Mouse (Mus musculus) skeletal muscle tissue, adult 2 months (tissue): Measurements from ENCODE around the gene Ppp1r1c.
"Not testable (repeated sequence)": the region's sequence is repeated elsewhere in the genome, so short reads cannot be mapped to it uniquely, and the experiment has no call there.

Source experiments
- DNase-seq: peaks from one replicate; pipeline ENCODE4 v3.0.0-alpha.2; 2012; ENCODE audit warnings: low read depth, low spot score

Gene Ppp1r1c

GRCm38 (mm10) chr2:79741966-79742365 is 34.4 kb downstream of the Ppp1r1c start:
- DNase-seq: peak; percentile 3

GRCm38 (mm10) chr2:79744164-79744563 is 36.6 kb downstream of the Ppp1r1c start:
- DNase-seq: no peak

GRCm38 (mm10) chr2:79751685-79752084 is 44.1 kb downstream of the Ppp1r1c start:
- DNase-seq: no peak

DNA sequence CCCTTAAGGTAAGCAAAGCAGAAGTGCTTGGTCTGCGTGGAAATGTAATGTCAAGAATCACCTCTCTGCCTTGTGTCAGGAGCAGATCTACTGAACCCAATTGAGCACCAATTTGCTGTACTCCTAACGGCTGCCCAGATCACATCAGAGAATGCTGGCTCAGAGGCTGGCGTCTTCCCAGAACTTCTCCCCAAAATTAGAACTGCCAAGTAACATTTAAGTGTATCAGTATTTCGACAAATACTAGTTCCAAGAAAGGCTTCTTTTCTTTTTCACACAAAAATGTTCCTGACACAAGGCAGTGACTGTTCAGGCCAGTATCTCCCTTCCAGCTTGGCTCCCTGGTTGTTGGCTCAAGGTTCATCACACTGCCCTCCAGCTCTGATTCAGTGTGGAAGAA is 52.4 kb downstream of the Ppp1r1c start:
- peak; percentile 8 for DNase-seq

GRCm38 (mm10) chr2:79762723-79763388 is 55.3 kb downstream of the Ppp1r1c start:
- no peak for DNase-seq

DNA sequence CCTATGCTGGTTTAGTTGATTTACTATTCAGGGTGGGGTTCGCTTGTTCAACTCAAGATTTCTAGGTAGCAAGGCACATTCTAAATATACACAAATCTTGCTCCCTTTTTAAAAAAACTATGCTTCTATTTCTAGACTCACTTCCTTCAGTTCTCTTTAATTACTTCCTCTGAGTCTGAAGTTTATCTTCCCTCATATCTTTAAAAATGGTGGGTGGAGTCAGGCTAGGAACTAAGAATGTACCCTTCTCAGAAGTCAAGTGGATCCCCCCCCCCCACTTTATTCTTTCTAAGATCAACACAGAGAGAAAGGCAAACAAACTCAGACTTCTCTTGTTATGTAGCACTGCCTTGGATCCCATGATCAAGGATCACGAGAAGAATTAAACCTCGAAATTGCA is 57.5 kb downstream of the Ppp1r1c start:
- DNase-seq: no peak

DNA sequence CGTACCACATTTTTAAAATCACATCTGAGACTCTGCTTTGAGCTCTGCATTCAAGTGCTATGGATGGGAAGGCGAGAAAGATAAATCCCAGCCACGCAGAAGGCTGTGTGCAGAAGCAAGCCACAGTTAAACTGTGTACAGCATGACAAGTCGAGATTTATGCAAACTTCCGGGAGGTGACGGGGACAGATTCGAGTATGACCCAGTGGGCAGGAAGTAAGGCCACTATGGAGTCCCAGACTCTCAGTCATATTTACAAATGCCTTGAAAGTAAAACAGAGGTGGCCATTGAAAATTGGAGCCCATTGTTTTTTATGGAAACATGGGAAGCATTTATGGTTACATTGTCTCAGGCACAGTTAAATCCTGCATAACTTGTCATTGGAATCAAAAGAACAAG is 58.1 kb downstream of the Ppp1r1c start:
- no peak for DNase-seq

GRCm38 (mm10) chr2:79768625-79769024 is 61.0 kb downstream of the Ppp1r1c start:
- DNase-seq: no peak

- DNase-seq: no peak
These were observed 62.7 kb downstream of the Ppp1r1c start for GRCm38 (mm10) chr2:79770307-79770706.

DNA sequence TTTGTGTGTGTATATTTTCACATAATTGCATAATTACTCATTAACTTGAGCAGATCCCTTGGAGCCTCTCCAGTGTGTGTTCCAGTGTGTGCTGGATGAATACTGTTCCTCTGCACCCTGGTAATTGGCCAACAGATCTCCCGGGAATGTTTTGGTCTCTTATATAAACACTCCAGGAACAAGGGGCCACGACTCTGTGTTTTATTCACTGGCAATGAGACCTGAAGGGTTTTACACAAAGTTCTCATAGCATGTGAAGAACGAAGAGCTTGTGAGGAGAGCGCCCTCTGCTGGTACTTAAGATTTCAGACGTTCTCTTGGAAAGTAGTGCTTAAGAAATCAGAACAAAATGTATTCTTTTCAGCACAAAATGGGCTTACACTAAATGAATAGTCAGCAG is 66.8 kb downstream of the Ppp1r1c start:
- DNase-seq: peak; percentile 64

- no peak for DNase-seq
These were observed 70.2 kb downstream of the Ppp1r1c start for GRCm38 (mm10) chr2:79777801-79778200.

DNA sequence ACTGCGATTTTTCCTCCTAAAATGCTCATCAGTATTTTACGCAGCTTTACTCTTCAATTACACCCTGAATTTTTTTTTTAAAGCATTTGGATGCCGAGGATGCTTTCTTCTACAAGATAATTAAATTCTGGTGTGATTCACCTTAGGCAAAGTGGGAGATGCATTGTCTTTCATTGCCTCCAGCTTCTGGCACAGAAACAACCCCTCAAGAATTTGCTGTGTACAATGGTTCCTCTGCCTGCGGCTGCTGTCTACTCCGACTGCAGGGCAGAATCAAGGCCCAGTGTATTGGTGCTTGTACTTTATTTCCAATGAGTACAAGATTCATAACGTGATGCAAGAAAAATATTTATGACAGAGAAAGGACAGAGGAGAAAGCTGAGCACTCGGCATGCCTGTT is 73.2 kb downstream of the Ppp1r1c start:
- no peak for DNase-seq

DNA sequence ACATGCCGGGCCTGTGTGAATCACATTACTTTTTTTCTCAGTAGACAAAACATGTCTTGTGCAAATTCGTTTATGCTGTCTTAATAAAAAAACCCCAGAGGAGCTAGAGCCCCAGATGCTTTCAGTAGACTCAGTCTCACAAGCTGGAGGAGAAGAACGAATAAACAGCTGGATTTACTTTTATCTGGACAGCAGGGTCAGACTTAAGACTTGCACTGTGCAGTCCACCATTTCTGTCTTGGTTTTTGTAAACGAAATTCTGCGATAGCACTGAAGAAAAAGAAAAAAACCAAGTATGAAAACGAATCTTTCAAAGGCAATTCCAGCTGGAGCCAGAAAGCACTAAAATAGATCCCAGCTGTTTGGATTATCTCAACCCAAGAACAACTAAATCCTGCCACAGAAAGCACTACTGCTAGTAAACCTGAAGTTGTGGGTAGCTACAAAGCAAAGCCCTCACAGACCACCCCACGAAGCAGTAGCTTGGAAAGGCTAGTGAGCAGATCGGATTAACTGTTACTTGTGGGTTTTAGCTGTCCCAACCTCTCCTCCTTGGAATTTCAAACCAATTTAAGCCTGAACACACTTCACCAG is 78.1 kb downstream of the Ppp1r1c start:
- DNase-seq: no peak

- no peak for DNase-seq
These were observed 78.9 kb downstream of the Ppp1r1c start for GRCm38 (mm10) chr2:79786467-79786866.

GRCm38 (mm10) chr2:79793186-79793585 is 85.6 kb downstream of the Ppp1r1c start:
- no peak for DNase-seq

- DNase-seq: no peak
These were observed 89.9 kb downstream of the Ppp1r1c start for GRCm38 (mm10) chr2:79797444-79797843.

DNA sequence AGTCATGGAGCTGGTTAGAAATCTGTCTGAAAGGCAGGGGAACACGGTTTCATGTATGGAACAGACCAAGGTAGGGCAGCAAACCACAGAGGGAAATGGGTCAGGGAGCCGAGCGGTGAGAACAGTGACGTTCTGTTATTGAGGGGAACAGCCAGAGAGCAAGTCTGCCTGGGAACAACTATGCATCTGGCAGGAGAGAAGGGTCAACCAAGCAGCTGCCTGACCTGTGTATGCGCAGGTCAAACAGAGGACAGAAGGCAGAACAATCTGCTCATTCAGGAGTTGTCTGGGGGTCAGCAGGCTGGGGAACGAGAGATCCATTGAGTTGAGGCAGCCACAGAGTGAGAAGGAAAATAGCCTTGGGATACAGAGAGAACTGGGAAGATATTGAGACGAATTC is 91.0 kb downstream of the Ppp1r1c start:
- no peak for DNase-seq

- DNase-seq: no peak
These were observed 108.3 kb downstream of the Ppp1r1c start for GRCm38 (mm10) chr2:79815708-79816484.

DNA sequence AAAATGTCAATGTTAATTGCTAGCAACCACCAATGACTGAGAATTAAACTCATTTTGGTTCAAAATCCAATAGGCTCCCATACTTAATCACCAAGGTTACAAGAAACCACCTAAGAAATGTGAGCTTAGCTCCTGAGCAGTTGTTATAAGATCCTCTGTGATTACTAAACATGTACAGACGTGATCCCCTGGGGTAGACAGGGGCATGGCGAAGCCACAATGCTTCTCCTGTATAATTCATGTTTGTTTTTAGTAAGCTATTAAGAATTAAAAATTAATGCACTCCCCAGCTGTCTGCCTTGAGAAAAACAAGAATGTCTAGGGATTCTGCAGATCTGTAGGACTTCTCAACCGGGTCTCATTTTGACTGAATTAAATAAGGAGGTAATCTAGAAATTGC is 112.0 kb downstream of the Ppp1r1c start:
- no peak for DNase-seq

DNA sequence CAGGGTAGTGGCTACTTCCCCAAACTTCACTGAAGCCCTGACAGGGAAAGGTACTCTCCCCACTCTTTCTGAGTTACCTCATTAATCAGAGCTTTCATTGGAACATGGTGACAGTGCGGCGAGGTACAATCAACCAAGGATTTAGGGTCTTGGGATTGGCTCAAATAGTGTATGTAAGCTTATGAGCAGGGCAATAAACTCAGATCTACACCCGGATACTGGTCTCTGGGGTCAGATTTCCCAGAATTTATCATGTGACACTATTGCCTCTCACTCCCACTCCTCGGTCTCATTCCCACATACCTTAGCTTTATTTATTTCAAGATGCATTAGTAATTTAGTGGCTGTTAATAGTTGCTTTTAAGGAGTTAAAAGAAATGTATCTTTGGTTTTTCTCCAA is 118.3 kb downstream of the Ppp1r1c start:
- no peak for DNase-seq

GRCm38 (mm10) chr2:79839090-79839489 is 131.5 kb downstream of the Ppp1r1c start:
- no peak for DNase-seq

GRCm38 (mm10) chr2:79839513-79839912 is 131.9 kb downstream of the Ppp1r1c start:
- no peak for DNase-seq

DNA sequence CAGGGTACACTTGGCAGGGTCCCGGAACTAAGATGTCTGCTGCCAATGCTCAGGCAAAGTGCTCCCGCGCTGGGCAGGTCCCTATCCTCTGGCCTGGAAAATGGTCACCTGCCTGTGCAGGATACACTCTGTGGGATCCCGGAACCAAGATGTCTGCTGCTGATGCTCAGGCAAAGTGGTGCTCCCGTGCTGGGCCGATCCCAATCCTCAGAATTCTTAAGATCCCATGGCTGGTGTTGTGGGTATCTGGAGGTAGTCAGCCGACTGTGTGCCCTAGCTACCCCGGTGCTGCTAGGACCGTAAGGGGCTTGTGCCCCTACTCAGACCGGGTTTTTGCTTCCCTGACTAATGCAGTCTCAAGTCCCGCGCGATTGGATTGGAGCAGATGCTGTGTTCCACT is 139.8 kb downstream of the Ppp1r1c start:
- not testable (repeated sequence) for DNase-seq
